Mouse (Mus musculus) lung, postnatal 0 days (tissue): ENCODE measurements at regions not wholly inside any gene's neighbourhood (a gene's known extent, or its start where the extent isn't known, plus 50 kb on each side); places are given as distances from the start of the nearest gene placed in this dataset.

Experiments
- ATAC-seq: fragments of 200-750 bp; cut with Nextera tagmentation; 2 replicates; pipeline ENCODE4 v1.8.0; 2017; ENCODE audit warnings: moderate library complexity
- DNase-seq: peaks from one replicate; pipeline ENCODE4 v3.0.0-alpha.2; 2016; ENCODE audit warnings: low spot score
- H3K27ac ChIP-seq: fragments of 300-500 bp; sonication (generic); 2 replicates; pipeline ENCODE4 v1.5.1; 2014; ENCODE audit warnings: antibody characterized with exemption, mild to moderate bottlenecking, low read length, mixed read lengths
- H3K27me3 ChIP-seq: fragments of 300-500 bp; sonication (generic); replicated peaks from 2 replicates; pipeline ENCODE4 v1.6.1; 2014; ENCODE audit warnings: low read length, mixed read lengths; ENCODE audit not compliant: insufficient read depth
- H3K36me3 ChIP-seq: fragments of 300-500 bp; sonication (generic); 2 replicates; pipeline ENCODE4 v1.6.1; 2014; ENCODE audit warnings: low read length, mixed read lengths; ENCODE audit not compliant: insufficient read depth
- H3K4me1 ChIP-seq: fragments of 300-500 bp; sonication (generic); 2 replicates; pipeline ENCODE4 v1.6.1; 2014; ENCODE audit warnings: antibody characterized with exemption, low read depth, low read length, mixed read lengths; ENCODE audit not compliant: insufficient read depth
- H3K4me2 ChIP-seq: fragments of 300-500 bp; sonication (generic); replicated peaks from 2 replicates; pipeline ENCODE4 v1.6.1; 2014; ENCODE audit warnings: low read depth, mild to moderate bottlenecking, low read length, moderate library complexity, mixed read lengths
- H3K4me3 ChIP-seq: fragments of 300-500 bp; sonication (generic); 2 replicates; pipeline ENCODE4 v1.5.1; 2014; ENCODE audit warnings: low read depth, low read length
- H3K9ac ChIP-seq: fragments of 300-500 bp; sonication (generic); replicated peaks from 2 replicates; pipeline ENCODE4 v1.6.1; 2014; ENCODE audit warnings: low read depth, mild to moderate bottlenecking
- H3K9me3 ChIP-seq: fragments of 300-500 bp; sonication (generic); 2 replicates; pipeline ENCODE4 v1.6.1; 2016; ENCODE audit warnings: low read length, mixed read lengths
- CTCF ChIP-seq: IDR thresholded peaks from 2 replicates; pipeline ENCODE4 v1.5.1; 2016; ENCODE audit warnings: antibody characterized with exemption, mild to moderate bottlenecking
- EP300 ChIP-seq: IDR thresholded peaks from 2 replicates; pipeline ENCODE4 v1.6.1; 2016; ENCODE audit warnings: antibody characterized with exemption, mild to moderate bottlenecking, control low read depth
- WGBS: fragments of 180-500 bp; shearing (Covaris S2); extraction: QIAGEN DNeasy Blood & Tissue Kit; methylation state at CpG from one replicate; pipeline ENCODE4 v1.1.7; 2014; 5-methylcytosine and 5-hydroxymethylcytosine counted together

DNA sequence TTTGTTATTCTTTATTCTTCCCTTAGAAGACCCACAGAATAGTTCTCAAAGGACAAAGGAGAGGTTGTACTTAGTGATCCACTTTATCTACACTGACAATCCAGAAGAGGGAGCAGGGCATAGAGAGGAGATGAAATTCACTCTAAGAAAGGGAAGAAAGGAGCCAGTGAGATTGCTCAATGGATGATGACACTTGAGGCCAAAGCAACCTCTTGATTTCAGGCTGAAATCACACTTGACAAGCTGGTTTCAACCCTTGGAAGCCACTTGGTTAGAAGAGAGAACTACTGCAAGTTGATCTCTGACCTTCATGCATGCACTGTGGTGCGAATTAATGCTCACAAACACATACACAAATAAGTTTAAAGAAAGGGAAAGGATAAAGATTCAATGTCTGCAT lies 66.5 kb downstream of the Ccnl1 start:
- WGBS: 47% methylated on average over 1 of the region's 1 CpGs
- no peaks in the 10 kb centered on the region for H3K27me3 ChIP-seq
- no peak overlapping the region for H3K27ac ChIP-seq
- no peak overlapping the region for H3K9ac ChIP-seq
- H3K4me3 ChIP-seq: no peak overlapping the region
- no peaks in the 10 kb centered on the region for H3K36me3 ChIP-seq
- no peak overlapping the region for H3K4me2 ChIP-seq
- no peaks in the 10 kb centered on the region for H3K9me3 ChIP-seq
- H3K4me1 ChIP-seq: no peaks in the 10 kb centered on the region
- DNase-seq (peak; percentile 75), ATAC-seq (peak; percentile 57)
- TF ChIP-seq EP300 (peak; percentile 61; the same call in 1 of the 2 replicates), CTCF (peak; percentile 13; the same call in 1 of the 2 replicates)

DNA sequence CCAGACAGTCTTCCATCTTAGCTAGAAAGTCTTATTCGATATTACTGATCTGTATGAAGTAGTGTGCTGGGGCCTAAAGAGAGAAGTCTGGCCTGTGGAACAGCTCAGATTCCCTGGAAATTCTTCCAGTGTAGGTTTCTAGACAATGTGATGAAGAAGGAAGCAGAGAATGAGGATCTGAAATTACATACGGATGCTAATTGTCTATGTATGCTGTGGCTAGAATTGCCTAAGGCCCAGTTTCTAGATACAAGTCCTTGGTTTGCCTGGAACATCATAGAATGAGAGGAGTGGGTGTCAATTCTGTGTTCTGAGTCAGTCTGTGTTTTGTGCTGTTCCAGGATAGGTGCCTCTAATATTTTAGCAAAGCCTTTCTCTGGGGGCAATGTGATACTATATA lies 66.9 kb downstream of the Ccnl1 start:
- WGBS: 85% methylated on average over 2 of the region's 2 CpGs
- no peak for TF ChIP-seq EP300
- TF ChIP-seq CTCF: no peak
- no peak overlapping the region for H3K9ac ChIP-seq
- no peak overlapping the region for H3K4me2 ChIP-seq
- DNase-seq: no peak
- no peaks in the 10 kb centered on the region for H3K36me3 ChIP-seq
- H3K27ac ChIP-seq: no peak overlapping the region
- H3K9me3 ChIP-seq: no peaks in the 10 kb centered on the region
- no peak for ATAC-seq
- no peaks in the 10 kb centered on the region for H3K4me1 ChIP-seq
- H3K27me3 ChIP-seq: no peaks in the 10 kb centered on the region
- no peak overlapping the region for H3K4me3 ChIP-seq

DNA sequence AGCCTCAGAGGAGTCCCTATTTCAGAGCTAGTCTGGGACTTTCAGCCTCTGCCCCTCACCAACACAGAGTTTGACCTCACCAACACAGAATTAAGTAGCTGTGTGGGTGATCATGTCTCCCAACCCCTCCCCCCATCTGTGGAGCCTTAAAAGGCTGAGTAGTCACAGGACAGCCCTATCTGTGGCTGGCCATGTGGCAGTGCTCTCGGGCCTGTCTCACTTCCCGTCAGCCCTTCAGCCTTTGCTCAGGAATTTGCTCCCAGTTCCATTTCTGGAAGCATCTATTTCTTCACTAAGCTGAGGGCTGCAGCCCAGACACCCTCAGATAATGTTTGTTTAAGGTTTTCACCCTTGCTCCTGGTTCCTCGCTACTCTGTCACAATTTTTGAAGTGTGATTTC lies 69.1 kb downstream of the Ccnl1 start:
- Histone ChIP-seq H3K9ac (no peak overlapping the region), H3K27ac (no peak overlapping the region), H3K9me3 (no peaks in the 10 kb centered on the region), H3K36me3 (no peaks in the 10 kb centered on the region), H3K4me1 (peaks cover 3% of the 10 kb centered on the region; the same call in 1 of the 2 replicates), H3K27me3 (no peaks in the 10 kb centered on the region), H3K4me3 (no peak overlapping the region), H3K4me2 (no peak overlapping the region)
- TF ChIP-seq EP300 (no peak), CTCF (no peak)
- no peak for DNase-seq
- no peak; the same call in 1 of the 2 replicates for ATAC-seq
- WGBS: 30% methylated on average over 3 of the region's 3 CpGs

DNA sequence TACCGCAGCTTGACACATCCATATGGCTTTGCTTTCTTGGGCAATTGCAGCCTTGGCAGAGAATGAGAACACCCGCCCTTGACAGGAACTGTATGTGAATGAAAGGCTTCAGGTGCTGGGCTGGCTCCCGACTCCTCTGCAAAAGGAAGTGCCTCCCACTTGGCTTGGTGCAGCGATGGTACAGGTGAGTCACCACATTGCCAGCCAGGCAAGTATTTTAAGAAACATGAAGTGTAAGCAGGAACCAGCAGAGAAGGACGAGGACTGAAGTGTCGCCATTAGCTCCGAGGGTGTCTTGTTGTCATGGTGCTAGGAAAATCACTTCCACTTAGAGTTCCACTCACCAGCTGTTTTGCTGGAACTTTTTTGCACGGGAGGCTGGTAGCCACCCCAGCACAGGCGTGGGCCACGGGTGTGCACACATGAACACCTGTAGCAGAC lies 73.5 kb downstream of the Ccnl1 start:
- peak; percentile 83 for TF ChIP-seq EP300
- TF ChIP-seq CTCF: no peak
- no peaks in the 10 kb centered on the region for H3K27me3 ChIP-seq
- WGBS: 49% methylated on average over 10 of the region's 10 CpGs
- DNase-seq: peak; percentile 86
- H3K36me3 ChIP-seq: no peaks in the 10 kb centered on the region
- ATAC-seq: peak; percentile 94
- H3K9me3 ChIP-seq: no peaks in the 10 kb centered on the region
- H3K27ac ChIP-seq: no peak overlapping the region
- no peak overlapping the region for H3K4me3 ChIP-seq
- H3K4me2 ChIP-seq: no peak overlapping the region
- no peak overlapping the region for H3K9ac ChIP-seq
- peaks cover 3% of the 10 kb centered on the region; the same call in 1 of the 2 replicates for H3K4me1 ChIP-seq

DNA sequence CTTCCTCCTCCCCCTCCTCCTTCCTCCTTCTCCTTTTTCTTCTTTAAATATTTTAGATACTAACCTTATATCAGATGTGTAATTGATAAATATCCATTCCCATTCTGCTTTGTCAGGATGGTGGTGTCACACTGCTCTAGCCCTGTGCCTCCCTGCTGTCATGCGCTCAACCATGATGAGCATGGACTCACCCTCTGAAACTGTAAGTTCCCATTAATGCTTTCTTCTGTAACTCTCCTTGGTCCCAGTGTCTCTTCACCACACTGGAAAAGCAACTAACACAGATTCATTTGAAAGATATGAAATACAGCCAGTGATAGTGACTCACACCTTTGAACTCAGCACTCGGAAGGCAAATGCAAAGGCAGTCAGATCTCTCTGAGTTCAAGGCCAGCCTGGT lies 75.9 kb downstream of the Ccnl1 start:
- no peak for ATAC-seq
- TF ChIP-seq EP300: no peak
- TF ChIP-seq CTCF: no peak
- WGBS: 97% methylated on average over 2 of the region's 2 CpGs

More for the DNA sequence above, 75.9 kb downstream of the Ccnl1 start:
- no peak for DNase-seq
- Histone ChIP-seq H3K27ac (no peak overlapping the region), H3K4me1 (peaks cover 3% of the 10 kb centered on the region; the same call in 1 of the 2 replicates), H3K9me3 (no peaks in the 10 kb centered on the region), H3K4me3 (no peak overlapping the region), H3K4me2 (no peak overlapping the region), H3K36me3 (no peaks in the 10 kb centered on the region), H3K9ac (no peak overlapping the region), H3K27me3 (no peaks in the 10 kb centered on the region)
